Mouse (Mus musculus): ENCODE measurements around the gene Uty.

GRCm38 (mm10) chrY:1246117-1246516, 558 bp upstream of the Uty start:
- no peak for TF ChIP-seq CTCF (conservative IDR thresholded peaks at IDR 0.05; ENCODE audit: insufficient read depth, insufficient read length, low read depth, low read length)
- no peak for TF ChIP-seq POLR2A (IDR thresholded peaks at IDR 0.05; ENCODE audit: low read depth, low read length)

Data from kidney, adult 2 months (tissue).